Mouse (Mus musculus): ENCODE data around the gene Phc3.

The Phc3 gene

GRCm38 (mm10) chr3:30969104-30969581 is at the start of gene Phc3:
Gene Phc3 (minus strand): TSS chr3:30969415.
- peak; percentile 77 to 85 for DNase-seq (ENCODE audit: low spot score in 2 of 2)

- DNase-seq (ENCODE audit: low spot score in 2 of 2), result no peak
Measured at GRCm38 (mm10) chr3:31017652-31018051, 48.4 kb upstream of the Phc3 start.

GRCm38 (mm10) chr3:31016594-31017196 is 47.5 kb upstream of the Phc3 start:
- DNase-seq (ENCODE audit: low spot score in 2 of 2), result no peak

GRCm38 (mm10) chr3:31015682-31016443 is 46.6 kb upstream of the Phc3 start:
- DNase-seq (ENCODE audit: low spot score in 2 of 2), result no peak

GRCm38 (mm10) chr3:31014374-31014773 is 45.2 kb upstream of the Phc3 start:
- DNase-seq (ENCODE audit: low spot score in 2 of 2), result no peak

- DNase-seq (ENCODE audit: low spot score in 2 of 2), result no peak
Measured at GRCm38 (mm10) chr3:31004320-31005209, 35.4 kb upstream of the Phc3 start.

GRCm38 (mm10) chr3:31001048-31001676 is 31.9 kb upstream of the Phc3 start:
- no peak for DNase-seq (ENCODE audit: low spot score in 2 of 2)

- DNase-seq (ENCODE audit: low spot score in 2 of 2), result peak in 1 of 2 experiments; percentile 12
Measured at GRCm38 (mm10) chr3:31000018-31000407, 30.8 kb upstream of the Phc3 start.

GRCm38 (mm10) chr3:30999401-31000017 is 30.3 kb upstream of the Phc3 start:
- DNase-seq (ENCODE audit: low spot score in 2 of 2), result no peak

- DNase-seq (ENCODE audit: low spot score in 2 of 2), result no peak
Measured at GRCm38 (mm10) chr3:30996688-30997014, 27.4 kb upstream of the Phc3 start.

GRCm38 (mm10) chr3:30995899-30996687 is 26.9 kb upstream of the Phc3 start:
- DNase-seq (ENCODE audit: low spot score in 2 of 2), result no peak

- peak; percentile 85 to 89 for DNase-seq (ENCODE audit: low spot score in 2 of 2)
Measured at GRCm38 (mm10) chr3:30995283-30995898, 26.2 kb upstream of the Phc3 start, which contains the start of gene Prkci. Gene Prkci (plus strand): TSS chr3:30995747.

- no peak for DNase-seq (ENCODE audit: low spot score in 2 of 2)
Measured at GRCm38 (mm10) chr3:30994859-30995258, 25.6 kb upstream of the Phc3 start.

- DNase-seq (ENCODE audit: low spot score in 2 of 2), result no peak
Measured at GRCm38 (mm10) chr3:30993066-30993573, 23.9 kb upstream of the Phc3 start.

GRCm38 (mm10) chr3:30992161-30992560 is 22.9 kb upstream of the Phc3 start:
- DNase-seq (ENCODE audit: low spot score in 2 of 2), result no peak

- peak; percentile 13 to 16 for DNase-seq (ENCODE audit: low spot score in 2 of 2)
Measured at GRCm38 (mm10) chr3:30987396-30988318, 18.4 kb upstream of the Phc3 start.

GRCm38 (mm10) chr3:30982924-30983536 is 13.8 kb upstream of the Phc3 start:
- no peak for DNase-seq (ENCODE audit: low spot score in 2 of 2)

Data from spleen, postnatal 14 days (tissue).